Mouse (Mus musculus): Measurements from ENCODE around the gene Cdon. TPM values are rescaled to one million over a fixed set of nuclear protein-coding genes. Genes with fewer than 3 reads are reported as not detected.

Gene Cdon
- polyA plus RNA-seq, 2 experiments: 39.6 to 83.7 TPM

- Histone ChIP-seq H3K9ac (ENCODE audit: low read depth, low read length, severe bottlenecking) (no peak overlapping the region), H3K27ac (replicated peaks; ENCODE audit: low read depth, low read length) (no peak overlapping the region), H3K4me2 (replicated peaks; ENCODE audit: low read depth, low read length, severe bottlenecking) (no peak overlapping the region), H3K36me3 (ENCODE audit: control insufficient read depth, insufficient read depth, low read length) (peaks cover 23% of the 10 kb centered on the region), H3K4me3 (replicated peaks; ENCODE audit: low read length) (no peak overlapping the region), H3K4me1 (ENCODE audit: control insufficient read depth, insufficient read depth, low read length) (peaks cover 49% of the 10 kb centered on the region), H3K27me3 (ENCODE audit: control insufficient read depth, insufficient read depth, low read length) (no peaks in the 10 kb centered on the region), H3K9me3 (ENCODE audit: control insufficient read depth, low read length) (no peaks in the 10 kb centered on the region)
- ATAC-seq (ENCODE audit: low FRiP score, low read depth) (no peak), DNase-seq (ENCODE audit: low spot score) (no peak)
- 43% methylated on average over 13 of the region's 13 CpGs for WGBS
- TF ChIP-seq POLR2A (IDR thresholded peaks at IDR 0.05; ENCODE audit: borderline replicate concordance, extremely low read depth, insufficient read depth, insufficient read length): no peak
Measured at GRCm38 (mm10) chr9:35443618-35444511, 22.9 kb downstream of the Cdon start.

GRCm38 (mm10) chr9:35444512-35444886 lies 23.6 kb downstream of the Cdon start:
- Histone ChIP-seq H3K4me2 (replicated peaks; ENCODE audit: low read depth, low read length, severe bottlenecking) (no peak overlapping the region), H3K27me3 (ENCODE audit: control insufficient read depth, insufficient read depth, low read length) (no peaks in the 10 kb centered on the region), H3K27ac (replicated peaks; ENCODE audit: low read depth, low read length) (no peak overlapping the region), H3K4me3 (replicated peaks; ENCODE audit: low read length) (no peak overlapping the region), H3K4me1 (ENCODE audit: control insufficient read depth, insufficient read depth, low read length) (peaks cover 44% of the 10 kb centered on the region), H3K9ac (ENCODE audit: low read depth, low read length, severe bottlenecking) (no peak overlapping the region), H3K9me3 (ENCODE audit: control insufficient read depth, low read length) (no peaks in the 10 kb centered on the region), H3K36me3 (ENCODE audit: control insufficient read depth, insufficient read depth, low read length) (peaks cover 26% of the 10 kb centered on the region)
- ATAC-seq (ENCODE audit: low FRiP score, low read depth): no peak
- TF ChIP-seq POLR2A (IDR thresholded peaks at IDR 0.05; ENCODE audit: borderline replicate concordance, extremely low read depth, insufficient read depth, insufficient read length): no peak
- 53% methylated on average over 8 of the region's 8 CpGs for WGBS
- no peak for DNase-seq (ENCODE audit: low spot score)

- WGBS: 44% methylated on average over 4 of the region's 4 CpGs
- Histone ChIP-seq H3K4me1 (ENCODE audit: control insufficient read depth, insufficient read depth, low read length) (peaks cover 44% of the 10 kb centered on the region), H3K9me3 (ENCODE audit: control insufficient read depth, low read length) (no peaks in the 10 kb centered on the region), H3K4me3 (replicated peaks; ENCODE audit: low read length) (no peak overlapping the region), H3K27ac (replicated peaks; ENCODE audit: low read depth, low read length) (no peak overlapping the region), H3K36me3 (ENCODE audit: control insufficient read depth, insufficient read depth, low read length) (peaks cover 41% of the 10 kb centered on the region), H3K9ac (ENCODE audit: low read depth, low read length, severe bottlenecking) (no peak overlapping the region), H3K4me2 (replicated peaks; ENCODE audit: low read depth, low read length, severe bottlenecking) (no peak overlapping the region), H3K27me3 (ENCODE audit: control insufficient read depth, insufficient read depth, low read length) (no peaks in the 10 kb centered on the region)
- no peak for TF ChIP-seq POLR2A (IDR thresholded peaks at IDR 0.05; ENCODE audit: borderline replicate concordance, extremely low read depth, insufficient read depth, insufficient read length)
- ATAC-seq (ENCODE audit: low FRiP score, low read depth): no peak
- no peak for DNase-seq (ENCODE audit: low spot score)
Measured at GRCm38 (mm10) chr9:35446916-35447315, 26.0 kb downstream of the Cdon start.

GRCm38 (mm10) chr9:35453311-35453710 lies 32.4 kb downstream of the Cdon start:
- no peaks in the 10 kb centered on the region for H3K9me3 ChIP-seq (ENCODE audit: control insufficient read depth, low read length)
- TF ChIP-seq POLR2A (IDR thresholded peaks at IDR 0.05; ENCODE audit: borderline replicate concordance, extremely low read depth, insufficient read depth, insufficient read length): no peak
- WGBS: 14% methylated on average over 6 of the region's 6 CpGs
- peaks cover 86% of the 10 kb centered on the region for H3K36me3 ChIP-seq (ENCODE audit: control insufficient read depth, insufficient read depth, low read length)
- H3K4me1 ChIP-seq (ENCODE audit: control insufficient read depth, insufficient read depth, low read length): peaks cover 13% of the 10 kb centered on the region
- H3K4me2 ChIP-seq (replicated peaks; ENCODE audit: low read depth, low read length, severe bottlenecking): no peak overlapping the region
- no peak overlapping the region for H3K4me3 ChIP-seq (replicated peaks; ENCODE audit: low read length)
- ATAC-seq (ENCODE audit: low FRiP score, low read depth): peak; percentile 50; the same call in 1 of the 2 replicates
- no peak overlapping the region for H3K9ac ChIP-seq (ENCODE audit: low read depth, low read length, severe bottlenecking)
- H3K27ac ChIP-seq (replicated peaks; ENCODE audit: low read depth, low read length): peak overlapping the region; percentile 58; the same call in 1 of the 2 replicates
- H3K27me3 ChIP-seq (ENCODE audit: control insufficient read depth, insufficient read depth, low read length): no peaks in the 10 kb centered on the region
- peak; percentile 74 for DNase-seq (ENCODE audit: low spot score)

GRCm38 (mm10) chr9:35459594-35459993 lies 38.7 kb downstream of the Cdon start:
- no peak overlapping the region for H3K27ac ChIP-seq (replicated peaks; ENCODE audit: low read depth, low read length)
- no peak for TF ChIP-seq POLR2A (IDR thresholded peaks at IDR 0.05; ENCODE audit: borderline replicate concordance, extremely low read depth, insufficient read depth, insufficient read length)
- no peak overlapping the region for H3K4me3 ChIP-seq (replicated peaks; ENCODE audit: low read length)
- 75% methylated on average over 8 of the region's 8 CpGs for WGBS
- no peaks in the 10 kb centered on the region for H3K9me3 ChIP-seq (ENCODE audit: control insufficient read depth, low read length)
- no peaks in the 10 kb centered on the region for H3K27me3 ChIP-seq (ENCODE audit: control insufficient read depth, insufficient read depth, low read length)
- DNase-seq (ENCODE audit: low spot score) (no peak), ATAC-seq (ENCODE audit: low FRiP score, low read depth) (no peak)
- H3K4me1 ChIP-seq (ENCODE audit: control insufficient read depth, insufficient read depth, low read length): peaks cover 6% of the 10 kb centered on the region; the same call in 1 of the 2 replicates
- no peak overlapping the region for H3K4me2 ChIP-seq (replicated peaks; ENCODE audit: low read depth, low read length, severe bottlenecking)
- no peak overlapping the region for H3K9ac ChIP-seq (ENCODE audit: low read depth, low read length, severe bottlenecking)
- H3K36me3 ChIP-seq (ENCODE audit: control insufficient read depth, insufficient read depth, low read length): peaks cover 88% of the 10 kb centered on the region

All from limb, embryonic 14.5 days (tissue).